Mouse (Mus musculus) lung, postnatal 4 days (tissue): ENCODE data around the gene Taar8a.
"Not testable (repeated sequence)": the region's sequence is repeated elsewhere in the genome, so short reads cannot be mapped to it uniquely, and the experiment has no call there.

ENCODE experiments used
- DNase-seq, 2 experiments: peaks; one replicate each; pipeline ENCODE4 v3.0.0; 2021

The Taar8a gene

DNA sequence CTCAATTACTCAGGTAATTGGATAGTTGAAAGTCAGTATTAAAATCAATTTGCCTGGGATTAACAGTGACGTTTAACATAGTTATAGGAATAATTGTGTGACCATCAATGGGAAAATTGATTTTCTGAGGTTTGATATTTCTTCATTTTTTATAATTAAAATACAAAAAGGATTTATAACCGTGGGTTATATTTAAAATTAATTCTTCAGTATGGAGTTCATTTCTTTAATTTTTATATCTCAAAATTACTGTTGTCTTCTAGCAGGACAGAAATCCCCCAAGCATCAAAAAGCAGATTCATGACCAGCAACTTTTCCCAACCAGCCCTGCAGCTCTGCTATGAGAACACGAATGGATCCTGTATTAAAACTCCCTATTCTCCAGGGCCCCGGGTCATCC, at the start of gene Taar8a:
Gene Taar8a, plus strand, starts transcription at position 301 of the 400 bp plus-strand sequence.
- DNase-seq, result not testable (repeated sequence)

DNA sequence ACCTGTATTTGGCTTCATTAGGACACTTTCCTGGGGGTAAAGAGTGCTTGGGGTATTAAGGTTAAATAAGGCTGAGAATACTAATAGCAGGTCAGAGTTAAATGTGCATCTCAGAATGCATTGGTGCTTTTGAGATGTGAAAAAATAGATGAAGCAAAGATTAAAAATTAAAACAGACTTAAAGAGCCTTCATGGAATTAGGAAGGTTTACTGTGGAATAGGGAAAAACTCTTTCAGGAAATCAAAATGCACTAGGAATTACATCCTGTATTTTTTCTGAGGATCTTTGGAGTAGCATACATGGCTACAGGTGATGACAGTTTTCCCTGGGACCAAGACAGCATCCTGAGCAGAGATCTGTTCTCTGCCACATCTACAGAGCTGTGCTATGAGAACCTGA, 49.4 kb upstream of the Taar8a start, which contains the start of gene Taar7d:
Gene Taar7d, plus strand, starts transcription at position 301 of the 400 bp plus-strand sequence.
- DNase-seq, result no peak

DNA sequence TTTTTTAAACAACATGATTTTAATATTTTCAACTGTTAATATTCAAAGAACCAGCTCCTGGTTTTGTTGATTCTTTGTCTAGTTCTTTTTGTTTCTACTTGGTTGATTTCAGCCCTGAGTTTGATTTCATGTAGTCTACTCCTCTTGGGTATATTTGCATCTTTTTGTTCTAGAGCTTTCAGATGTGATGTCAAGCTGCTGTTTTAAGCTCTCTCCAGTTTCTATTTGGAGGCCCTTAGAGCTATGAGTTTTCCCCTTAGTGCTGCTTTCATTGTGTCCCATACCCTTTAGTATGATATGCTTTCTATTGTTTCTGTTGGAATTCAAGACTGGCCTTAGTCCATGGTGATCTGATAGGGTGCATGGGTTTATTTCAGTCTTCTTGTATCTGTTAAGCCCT, 45.0 kb upstream of the Taar8a start:
- DNase-seq, result no peak

DNA sequence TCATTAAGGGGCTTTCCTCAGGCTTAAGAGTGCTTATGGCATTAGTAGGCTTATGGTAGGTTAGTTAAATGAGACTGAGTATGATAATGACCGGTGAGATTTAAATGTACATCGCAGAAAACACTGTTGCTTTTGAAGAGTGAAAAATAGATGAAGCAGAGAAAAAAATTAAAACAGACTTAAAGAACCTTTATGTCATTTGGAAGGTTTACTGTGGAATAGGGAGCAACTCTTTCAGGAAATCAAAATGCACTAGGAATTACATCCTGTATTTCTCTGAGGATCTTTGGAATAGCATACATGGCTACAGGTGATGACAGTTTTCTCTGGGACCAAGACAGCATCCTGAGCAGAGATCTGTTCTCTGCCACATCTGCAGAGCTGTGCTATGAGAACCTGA, 39.0 kb upstream of the Taar8a start, which contains the start of gene Taar7e:
Gene Taar7e, plus strand, starts transcription at position 301 of the 400 bp plus-strand sequence.
- DNase-seq, result no peak

DNA sequence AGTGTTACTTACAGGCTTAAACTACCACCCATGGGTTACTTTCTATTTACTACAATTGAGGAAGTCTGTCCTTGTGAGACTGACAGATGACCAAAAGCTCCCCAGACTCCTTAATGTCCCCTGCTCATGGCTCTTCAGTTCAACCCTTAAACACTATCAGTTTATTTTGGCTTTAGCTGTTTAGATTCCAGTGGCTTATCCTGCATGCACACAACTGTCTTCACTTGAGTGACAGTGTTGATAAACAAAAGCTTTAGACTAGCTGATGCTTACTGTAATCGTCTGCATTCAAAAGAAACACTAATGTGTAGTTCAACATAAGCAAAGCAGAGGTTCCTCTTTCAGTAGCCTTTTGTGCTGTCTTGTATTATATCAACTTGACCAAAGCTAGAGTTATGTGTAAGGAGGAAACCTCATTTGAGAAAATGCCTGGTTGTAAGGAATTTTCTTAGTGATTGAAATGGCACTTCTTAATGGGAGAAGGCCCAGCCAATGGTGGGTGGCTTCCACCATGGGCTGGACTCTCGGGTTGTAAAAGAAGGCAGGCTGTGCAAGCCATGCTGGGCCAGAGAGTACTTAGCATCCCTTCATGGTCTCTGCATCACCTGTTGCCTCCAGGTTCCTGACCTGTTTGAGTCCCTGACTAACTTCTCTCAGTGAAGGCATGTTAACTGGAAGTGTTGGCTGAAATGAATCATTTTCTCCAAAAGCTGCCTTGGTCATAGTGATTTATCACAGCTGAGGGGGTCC, 36.0 kb upstream of the Taar8a start:
- DNase-seq, result no peak

DNA sequence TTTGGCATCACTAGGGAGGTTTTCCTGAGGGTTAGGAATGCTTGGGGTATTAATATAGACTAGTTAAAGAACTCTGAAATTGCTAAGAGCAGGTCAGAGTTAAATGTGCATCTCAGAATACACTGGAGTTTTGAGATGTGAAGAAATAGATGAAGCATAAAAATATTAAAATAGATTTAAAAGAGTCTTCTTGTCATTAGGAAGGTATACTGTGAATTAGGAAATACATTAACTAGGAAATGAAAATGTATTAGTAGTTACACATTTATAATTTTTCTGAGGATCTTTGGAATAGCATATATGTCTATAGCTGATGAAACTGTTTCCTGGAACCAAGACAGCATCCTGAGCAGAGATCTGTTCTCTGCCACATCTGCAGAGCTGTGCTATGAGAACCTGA, 27.1 kb upstream of the Taar8a start, which contains the start of gene Taar7f:
Gene Taar7f, plus strand, starts transcription at position 301 of the 400 bp plus-strand sequence.
- DNase-seq, result no peak

DNA sequence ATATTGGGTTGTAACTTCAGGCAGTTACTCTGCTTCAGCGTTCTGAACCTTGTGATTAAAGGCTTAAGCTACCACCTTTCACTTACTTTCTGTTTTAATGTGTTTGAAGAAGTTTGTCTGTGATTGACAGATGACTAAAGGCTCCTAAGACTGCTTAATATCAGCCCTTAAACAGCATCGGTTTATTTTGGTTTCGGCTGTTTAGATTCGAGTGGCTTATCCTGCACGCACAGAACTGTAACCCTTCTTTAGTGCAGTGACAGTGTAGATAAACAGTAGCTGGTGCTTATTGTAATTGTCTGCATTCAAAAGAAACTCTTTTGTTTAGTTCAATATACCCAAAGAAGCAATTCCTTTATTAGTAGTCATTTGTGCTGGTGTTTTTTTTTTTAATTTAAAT, 24.3 kb upstream of the Taar8a start:
- DNase-seq, result no peak

DNA sequence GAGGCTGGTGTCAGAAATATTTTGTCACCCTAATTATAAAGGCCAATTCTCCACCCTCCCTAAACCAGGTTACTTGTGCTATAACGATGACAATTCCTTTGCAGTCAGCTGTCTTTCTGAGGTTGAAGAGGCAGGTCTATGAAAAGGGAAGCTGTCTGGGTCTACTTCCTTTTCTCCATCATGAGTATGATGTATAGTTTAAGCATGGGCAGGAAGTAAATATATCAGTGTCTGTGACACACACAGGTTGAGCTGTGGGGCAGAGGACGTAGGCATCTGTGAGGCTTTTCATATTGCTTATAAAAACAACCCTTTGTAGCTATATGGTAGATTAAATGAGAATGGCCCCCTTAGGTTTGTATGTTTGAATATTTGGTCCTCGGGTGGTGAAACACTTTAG, 17.3 kb upstream of the Taar8a start:
- no peak for DNase-seq

DNA sequence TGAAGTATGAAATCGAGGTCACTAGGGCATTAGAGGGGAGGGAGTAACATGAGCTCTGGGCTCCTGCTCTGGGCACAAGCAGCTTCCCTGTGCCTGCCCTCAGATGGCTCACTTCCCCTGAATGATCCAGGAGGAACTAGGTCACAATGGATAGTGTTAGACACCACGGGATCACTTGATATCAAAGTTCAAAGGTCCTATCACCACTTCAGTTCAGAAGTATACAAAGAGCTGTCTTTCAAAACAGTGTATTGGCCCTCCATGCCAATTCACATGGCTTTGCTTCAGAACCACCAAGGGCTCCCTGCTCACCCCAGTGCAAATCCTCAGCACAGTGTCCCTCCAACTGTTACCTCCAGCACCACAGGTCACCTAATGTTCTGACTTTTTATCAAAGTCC, 1.5 kb upstream of the Taar8a start:
- not testable (repeated sequence) for DNase-seq

DNA sequence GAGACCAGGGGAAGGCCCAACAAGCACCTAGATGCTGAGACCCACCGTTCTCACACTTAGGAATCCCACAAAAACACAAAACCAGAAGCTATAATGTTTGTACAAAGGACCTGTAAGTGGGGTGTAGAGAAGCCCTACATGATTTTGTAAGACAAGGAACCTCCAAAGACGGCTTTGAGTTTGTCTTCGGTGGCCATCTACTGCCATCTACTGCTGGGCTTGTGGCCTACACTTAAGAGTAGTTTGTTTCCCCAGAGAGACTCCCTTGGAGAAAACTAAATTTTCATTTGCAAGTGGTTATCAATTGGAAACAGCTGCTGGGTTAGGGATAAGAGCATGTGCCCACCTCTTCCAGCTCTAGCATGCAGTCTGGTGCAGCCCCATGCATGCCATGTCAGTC, 3.9 kb downstream of the Taar8a start:
- peak in 1 of 2 experiments; percentile 53 for DNase-seq

DNA sequence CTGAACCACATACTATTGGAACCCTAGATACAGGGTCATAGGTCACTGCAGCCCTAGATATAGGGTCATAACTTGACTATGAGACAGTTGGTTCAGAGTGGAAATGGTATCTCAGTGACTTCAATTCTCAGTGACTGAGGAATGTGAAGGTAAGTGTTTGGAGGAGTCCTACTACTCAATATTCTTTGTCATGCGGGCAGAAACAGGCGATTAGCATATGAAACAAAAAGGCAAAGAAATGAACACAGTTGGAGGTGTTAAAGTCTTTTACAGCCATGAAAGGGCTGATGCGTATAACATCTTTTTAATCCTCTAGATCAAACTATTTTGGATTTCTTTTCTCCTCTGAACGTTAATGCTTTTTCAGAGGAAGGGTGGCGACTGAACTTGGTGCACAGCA, 9.6 kb downstream of the Taar8a start:
- no peak for DNase-seq

DNA sequence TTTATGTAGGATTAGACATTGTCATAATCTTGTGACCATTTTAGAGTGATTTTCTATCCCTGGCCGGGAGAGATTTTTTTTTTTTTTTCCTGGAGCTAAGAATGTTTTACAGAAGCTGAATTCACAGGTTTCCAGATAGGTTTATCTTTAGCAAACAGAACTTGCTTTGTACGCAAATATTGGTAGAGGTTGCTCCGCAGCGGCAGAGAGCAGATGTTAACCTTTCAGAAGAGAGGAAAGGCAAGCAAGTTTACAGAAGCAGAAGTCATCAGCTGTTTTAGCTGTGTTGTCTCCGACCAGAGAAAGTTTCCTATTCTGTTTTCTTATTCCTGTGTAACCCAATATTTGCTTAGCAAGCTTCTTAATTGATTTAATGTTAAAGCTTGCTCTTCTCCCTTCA, 10.3 kb downstream of the Taar8a start:
- DNase-seq, result no peak

DNA sequence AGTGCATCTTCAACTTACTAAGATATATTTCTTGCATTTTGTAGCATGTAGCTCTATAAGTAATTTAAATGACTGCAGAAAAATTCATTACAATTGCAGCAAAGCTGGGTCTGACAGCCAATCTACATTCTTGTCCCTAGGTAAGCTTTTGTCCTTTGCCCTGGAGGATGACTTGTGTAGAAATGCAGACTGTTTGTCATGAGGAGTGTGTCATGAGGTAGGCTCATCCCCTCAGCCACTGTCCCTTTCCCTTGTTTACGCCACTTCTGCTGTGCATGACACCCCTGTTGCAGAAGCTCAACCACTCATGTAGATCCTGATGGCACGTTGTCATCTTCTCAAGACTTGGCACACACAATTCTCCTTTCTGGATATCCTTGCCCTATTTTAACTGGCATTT, 10.9 kb downstream of the Taar8a start:
- no peak for DNase-seq

DNA sequence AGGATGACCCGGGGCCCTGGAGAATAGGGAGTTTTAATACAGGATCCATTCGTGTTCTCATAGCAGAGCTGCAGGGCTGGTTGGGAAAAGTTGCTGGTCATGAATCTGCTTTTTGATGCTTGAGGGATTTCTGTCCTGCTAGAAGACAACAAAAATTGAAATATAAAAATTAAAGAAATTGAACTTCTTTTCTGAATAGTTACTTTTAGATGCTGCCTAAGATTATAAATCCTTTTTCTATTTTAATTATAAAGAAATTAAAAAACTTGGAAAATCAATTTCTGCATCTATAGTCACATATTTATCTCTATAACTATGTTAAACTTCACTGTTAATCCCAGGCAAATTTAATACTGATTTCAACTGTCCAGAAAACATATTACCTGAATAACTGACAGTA, 15.9 kb downstream of the Taar8a start, which contains the start of gene Taar8b:
Gene Taar8b, minus strand, starts transcription at position 101 of the 400 bp plus-strand sequence.
- DNase-seq, result no peak

DNA sequence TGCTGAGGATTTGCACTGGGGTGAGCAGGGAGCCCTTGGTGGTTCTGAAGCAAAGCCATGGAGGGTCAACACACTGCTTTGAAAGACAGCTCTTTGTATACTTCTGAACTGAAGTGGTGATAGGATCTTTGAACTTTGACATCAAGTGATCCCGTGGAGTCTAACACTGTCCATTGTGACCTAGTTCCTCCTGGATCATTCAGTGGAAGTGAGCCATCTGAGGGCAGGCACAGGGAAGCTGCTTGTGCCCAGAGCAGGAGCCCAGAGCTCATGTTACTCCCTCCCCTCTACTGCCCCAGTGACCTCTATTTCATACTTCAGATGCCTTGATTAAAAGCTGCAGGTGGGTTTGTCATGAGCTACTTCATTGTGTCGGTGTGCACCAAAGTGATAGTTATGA, 20.7 kb downstream of the Taar8a start:
- not testable (repeated sequence) for DNase-seq

DNA sequence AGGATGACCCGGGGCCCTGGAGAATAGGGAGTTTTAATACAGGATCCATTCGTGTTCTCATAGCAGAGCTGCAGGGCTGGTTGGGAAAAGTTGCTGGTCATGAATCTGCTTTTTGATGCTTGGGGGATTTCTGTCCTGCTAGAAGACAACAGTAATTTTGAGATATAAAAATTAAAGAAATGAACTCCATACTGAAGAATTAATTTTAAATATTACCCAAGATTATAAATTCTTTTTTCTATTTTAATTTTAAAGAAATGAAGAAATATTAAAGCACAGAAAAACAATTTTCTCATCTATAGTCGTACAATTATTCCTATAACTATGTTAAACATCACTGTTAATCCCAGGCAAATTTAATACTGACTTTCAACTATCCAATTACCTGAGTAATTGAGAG, 25.5 kb downstream of the Taar8a start, which contains the start of gene Taar8c:
Gene Taar8c, minus strand, starts transcription at position 101 of the 400 bp plus-strand sequence.
- DNase-seq, result not testable (repeated sequence)

DNA sequence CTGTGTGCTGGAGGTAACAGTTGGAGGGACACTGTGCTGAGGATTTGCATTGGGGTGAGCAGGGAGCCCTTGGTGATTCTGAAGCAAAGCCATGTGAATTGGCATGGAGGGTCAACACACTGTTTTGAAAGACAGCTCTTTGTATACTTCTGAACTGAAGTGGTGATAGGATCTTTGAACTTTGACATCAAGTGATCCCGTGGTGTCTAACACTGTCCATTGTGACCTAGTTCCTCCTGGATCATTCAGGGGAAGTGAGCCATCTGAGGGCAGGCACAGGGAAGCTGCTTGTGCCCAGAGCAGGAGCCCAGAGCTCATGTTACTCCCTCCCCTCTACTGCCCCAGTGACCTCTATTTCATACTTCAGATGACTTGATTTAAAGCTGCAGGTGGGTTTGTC, 27.0 kb downstream of the Taar8a start:
- not testable (repeated sequence) for DNase-seq

DNA sequence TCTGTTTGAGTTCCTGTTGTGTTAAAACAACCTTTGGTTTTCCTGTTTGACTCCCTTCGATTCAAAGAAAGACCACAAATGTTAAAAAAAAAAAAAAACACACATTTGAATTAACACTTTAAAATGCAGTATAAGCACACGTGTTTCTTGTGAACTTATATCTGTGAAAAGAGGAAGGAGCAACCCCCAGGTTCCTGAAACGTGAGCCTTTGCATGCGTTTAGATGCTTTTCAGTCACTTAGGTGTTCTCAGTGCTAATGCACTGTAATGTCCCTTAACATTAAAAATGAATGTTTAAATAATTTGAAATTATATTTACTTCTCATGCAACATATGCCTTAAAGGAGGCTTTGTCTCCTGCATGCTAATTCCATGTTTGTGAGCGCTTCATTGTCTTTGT, 31.4 kb downstream of the Taar8a start:
- DNase-seq, result no peak

DNA sequence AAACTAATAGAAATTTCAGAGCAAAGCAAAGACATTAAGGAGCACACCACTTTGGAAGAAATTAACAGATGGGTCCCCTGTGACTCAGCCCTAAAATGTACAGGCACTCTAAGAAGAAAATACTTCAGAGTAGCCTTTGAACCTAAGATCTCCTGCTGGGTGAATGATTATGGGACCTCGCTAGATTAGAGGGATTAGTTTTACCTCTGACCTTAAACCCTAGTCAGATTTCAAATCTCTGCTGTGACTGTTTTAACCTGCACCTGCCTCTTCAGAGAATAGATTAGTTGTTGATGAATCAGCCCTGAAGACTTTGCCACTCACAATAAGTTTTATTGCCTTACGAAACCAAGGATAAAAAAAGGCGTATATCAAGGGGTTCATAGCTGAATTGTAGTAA, 31.9 kb downstream of the Taar8a start:
- no peak for DNase-seq

DNA sequence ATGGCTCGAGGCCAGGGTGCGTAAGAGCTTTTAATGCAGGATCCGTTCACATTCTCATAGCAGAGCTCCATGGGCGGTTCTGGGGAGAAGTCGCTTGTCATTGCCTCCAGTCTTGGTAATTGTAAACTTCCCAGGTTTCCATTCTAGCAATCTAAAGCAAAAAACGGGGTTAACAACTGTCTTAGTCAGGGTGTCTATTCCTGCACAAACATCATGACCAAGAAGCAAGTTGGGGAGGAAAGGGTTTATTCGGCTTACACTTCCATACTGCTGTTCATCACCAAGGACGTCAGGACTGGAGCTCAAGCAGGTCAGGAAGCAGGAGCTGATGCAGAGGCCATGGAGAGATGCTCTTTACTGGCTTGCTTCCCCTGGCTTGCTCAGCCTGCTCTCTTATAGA, 33.1 kb downstream of the Taar8a start, which contains the start of gene Taar9:
Gene Taar9, minus strand, starts transcription at position 101 of the 400 bp plus-strand sequence.
- DNase-seq, result not testable (repeated sequence)

DNA sequence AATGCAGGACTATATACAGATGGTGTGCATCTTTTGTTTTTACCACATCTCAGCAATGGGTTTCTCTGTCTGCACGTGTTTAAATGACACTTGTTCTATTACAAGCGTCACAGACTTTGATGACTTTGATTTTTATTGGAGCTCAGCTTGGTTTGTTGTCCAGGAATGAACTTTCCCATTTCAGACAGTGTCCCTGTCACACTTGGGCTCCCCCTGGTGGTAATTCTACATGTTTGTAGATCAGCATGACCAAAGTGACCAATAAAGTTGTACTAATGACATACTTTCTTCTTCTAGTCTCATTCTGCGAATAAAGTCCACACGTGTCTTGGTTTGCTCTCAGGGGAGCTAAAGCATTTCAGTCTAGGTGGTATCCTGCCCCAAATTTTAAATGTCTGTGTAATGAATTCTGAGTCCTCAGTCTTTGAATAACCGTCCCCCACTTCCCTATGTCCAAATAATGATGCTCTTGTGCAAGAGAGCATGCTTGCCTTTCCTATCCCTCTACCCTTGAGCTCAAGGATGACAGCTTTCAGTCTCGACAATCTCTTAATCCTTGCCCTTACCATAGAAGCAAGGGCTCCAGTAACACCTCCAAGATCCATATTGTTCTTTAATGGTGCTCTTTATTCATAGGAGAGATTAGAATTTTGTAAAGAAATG, 34.9 kb downstream of the Taar8a start:
- peak in 1 of 2 experiments; percentile 50 for DNase-seq
